Mouse (Mus musculus): Measurements from ENCODE around the gene Tpst2.

DNA sequence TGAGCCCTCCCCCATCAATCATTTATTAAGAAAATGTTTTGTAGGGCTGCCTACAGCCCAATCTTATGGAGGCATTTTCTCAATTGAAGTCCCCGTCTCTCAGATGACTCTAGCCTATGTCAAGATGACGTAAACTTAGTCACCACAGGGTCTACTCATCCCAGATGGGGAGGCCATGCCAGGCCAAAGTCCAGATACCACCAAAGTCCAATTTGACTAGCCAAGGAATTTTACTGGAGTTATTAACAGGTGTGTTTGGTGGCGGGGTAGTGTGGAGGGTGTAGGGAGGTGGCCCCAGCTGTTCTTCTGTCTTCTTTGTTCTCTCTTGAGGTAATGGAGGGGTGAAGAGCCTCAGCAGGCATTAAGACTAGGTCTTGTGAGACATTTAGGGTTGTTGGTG is 83.6 kb downstream of the Tpst2 start:
- no peak for TF ChIP-seq CTCF (IDR thresholded peaks at IDR 0.05; ENCODE audit: low read depth, low read length)
- TF ChIP-seq POLR2A (IDR thresholded peaks at IDR 0.05; ENCODE audit: extremely low read depth, insufficient read depth, low read length), result no peak

All from liver, adult 2 months (tissue).